Mouse (Mus musculus) frontal cortex, postnatal 36 days (tissue): ENCODE measurements around the gene Slc8a1.

Source experiments
- DNase-seq, 2 experiments: peaks; one replicate each; pipeline ENCODE4 v3.0.0; 2022; ENCODE audit warnings: low spot score in 2 of 2

Slc8a1 gene

GRCm38 (mm10) chr17:81427245-81427644 lies 310.9 kb downstream of the Slc8a1 start:
- peak; percentile 66 to 75 for DNase-seq

- no peak for DNase-seq
Measured at GRCm38 (mm10) chr17:81424256-81424912, 313.8 kb downstream of the Slc8a1 start.

GRCm38 (mm10) chr17:81419802-81420459 lies 318.2 kb downstream of the Slc8a1 start:
- peak; percentile 50 for DNase-seq

GRCm38 (mm10) chr17:81416361-81417114 lies 321.6 kb downstream of the Slc8a1 start:
- DNase-seq = no peak

GRCm38 (mm10) chr17:81412736-81413135 lies 325.4 kb downstream of the Slc8a1 start:
- no peak for DNase-seq

GRCm38 (mm10) chr17:81404225-81404624 lies 334.0 kb downstream of the Slc8a1 start:
- DNase-seq = no peak

- no peak for DNase-seq
Measured at GRCm38 (mm10) chr17:81403121-81403520, 335.1 kb downstream of the Slc8a1 start.

GRCm38 (mm10) chr17:81402636-81403035 lies 335.5 kb downstream of the Slc8a1 start:
- DNase-seq = peak; percentile 21 to 45

- no peak for DNase-seq
Measured at GRCm38 (mm10) chr17:81400377-81400776, 337.8 kb downstream of the Slc8a1 start.

GRCm38 (mm10) chr17:81397434-81397833 lies 340.7 kb downstream of the Slc8a1 start:
- no peak for DNase-seq

GRCm38 (mm10) chr17:81394124-81394523 lies 344.1 kb downstream of the Slc8a1 start:
- DNase-seq = no peak

- DNase-seq = no peak
Measured at GRCm38 (mm10) chr17:81393040-81393439, 345.1 kb downstream of the Slc8a1 start.

- no peak for DNase-seq
Measured at GRCm38 (mm10) chr17:81391478-81391877, 346.7 kb downstream of the Slc8a1 start.

GRCm38 (mm10) chr17:81390790-81391189 lies 347.4 kb downstream of the Slc8a1 start:
- DNase-seq = no peak

GRCm38 (mm10) chr17:81386118-81386517 lies 352.1 kb downstream of the Slc8a1 start:
- no peak for DNase-seq

GRCm38 (mm10) chr17:81385476-81385875 lies 352.7 kb downstream of the Slc8a1 start:
- DNase-seq = no peak

- DNase-seq = no peak
Measured at GRCm38 (mm10) chr17:81383461-81383860, 354.7 kb downstream of the Slc8a1 start.

GRCm38 (mm10) chr17:81378436-81378835 lies 359.7 kb downstream of the Slc8a1 start:
- DNase-seq = no peak

- DNase-seq = no peak
Measured at GRCm38 (mm10) chr17:81377757-81378299, 360.3 kb downstream of the Slc8a1 start.

- no peak for DNase-seq
Measured at GRCm38 (mm10) chr17:81377195-81377594, 361.0 kb downstream of the Slc8a1 start.

- no peak for DNase-seq
Measured at GRCm38 (mm10) chr17:81375901-81376300, 362.3 kb downstream of the Slc8a1 start.

GRCm38 (mm10) chr17:81369036-81369435 lies 369.1 kb downstream of the Slc8a1 start:
- DNase-seq = no peak
